Mouse (Mus musculus) MEL-GATA-1-ER (cell line): ENCODE results near the gene Psors1c2.
A peak's percentile ranks its signal among the peaks of the same experiment; 100 is the strongest.

Experiments used
- DNase-seq: peaks from one replicate; pipeline ENCODE4 v3.0.0-alpha.2; 2012; ENCODE audit warnings: low read depth; ENCODE audit errors: extremely low read depth

Psors1c2 gene

GRCm38 (mm10) chr17:35556186-35556765 is 23.3 kb downstream of the Psors1c2 start:
- no peak for DNase-seq

- DNase-seq: peak; percentile 44
These were observed 23.8 kb downstream of the Psors1c2 start for GRCm38 (mm10) chr17:35556812-35557211.

DNA sequence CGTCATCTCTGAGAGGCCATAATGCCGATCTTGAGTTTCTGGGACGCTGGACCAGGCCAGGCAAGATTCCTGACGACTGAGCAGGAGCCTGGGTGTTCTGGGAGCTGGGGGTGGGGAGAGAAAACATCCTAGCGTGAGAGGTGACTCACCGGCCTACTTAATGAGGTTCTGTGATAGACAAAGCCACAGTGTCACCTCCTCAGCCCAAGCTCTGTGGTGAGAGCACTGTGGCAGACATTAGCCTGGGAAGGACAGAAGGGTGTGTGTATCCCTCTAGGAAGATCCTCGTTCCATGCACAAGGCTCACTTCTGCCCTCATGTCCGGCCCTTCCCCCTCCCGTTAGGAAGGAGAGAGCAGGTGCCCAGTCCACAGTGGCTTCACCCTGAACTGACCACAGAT is 24.4 kb downstream of the Psors1c2 start:
- no peak for DNase-seq

- DNase-seq: peak; percentile 64
These were observed 25.2 kb downstream of the Psors1c2 start for GRCm38 (mm10) chr17:35558216-35558615.

- no peak for DNase-seq
These were observed 34.1 kb downstream of the Psors1c2 start, which contains the start of gene 2300002M23Rik for GRCm38 (mm10) chr17:35567150-35567549. 2300002M23Rik (plus strand) TSS chr17:35567450.

DNA sequence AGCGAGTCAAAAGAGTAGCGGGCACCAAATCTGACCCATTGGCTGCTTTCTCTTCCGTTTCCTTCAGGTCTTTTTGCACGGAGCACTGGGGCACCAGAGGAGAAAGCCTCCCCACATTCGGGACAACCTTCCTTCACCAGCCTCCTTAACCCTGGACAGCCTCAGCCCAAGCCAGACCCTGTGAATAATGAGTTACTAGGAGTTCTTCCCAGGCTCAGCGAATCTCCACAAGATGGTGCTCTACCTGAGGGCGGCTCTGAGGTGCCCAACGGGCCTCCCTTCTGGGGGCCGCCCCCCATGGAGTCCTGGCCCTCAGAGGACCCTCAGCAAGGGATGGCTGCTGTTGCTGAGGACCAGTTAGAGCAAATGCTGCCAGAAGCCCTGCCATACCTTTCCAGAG is 34.8 kb downstream of the Psors1c2 start:
- no peak for DNase-seq

DNA sequence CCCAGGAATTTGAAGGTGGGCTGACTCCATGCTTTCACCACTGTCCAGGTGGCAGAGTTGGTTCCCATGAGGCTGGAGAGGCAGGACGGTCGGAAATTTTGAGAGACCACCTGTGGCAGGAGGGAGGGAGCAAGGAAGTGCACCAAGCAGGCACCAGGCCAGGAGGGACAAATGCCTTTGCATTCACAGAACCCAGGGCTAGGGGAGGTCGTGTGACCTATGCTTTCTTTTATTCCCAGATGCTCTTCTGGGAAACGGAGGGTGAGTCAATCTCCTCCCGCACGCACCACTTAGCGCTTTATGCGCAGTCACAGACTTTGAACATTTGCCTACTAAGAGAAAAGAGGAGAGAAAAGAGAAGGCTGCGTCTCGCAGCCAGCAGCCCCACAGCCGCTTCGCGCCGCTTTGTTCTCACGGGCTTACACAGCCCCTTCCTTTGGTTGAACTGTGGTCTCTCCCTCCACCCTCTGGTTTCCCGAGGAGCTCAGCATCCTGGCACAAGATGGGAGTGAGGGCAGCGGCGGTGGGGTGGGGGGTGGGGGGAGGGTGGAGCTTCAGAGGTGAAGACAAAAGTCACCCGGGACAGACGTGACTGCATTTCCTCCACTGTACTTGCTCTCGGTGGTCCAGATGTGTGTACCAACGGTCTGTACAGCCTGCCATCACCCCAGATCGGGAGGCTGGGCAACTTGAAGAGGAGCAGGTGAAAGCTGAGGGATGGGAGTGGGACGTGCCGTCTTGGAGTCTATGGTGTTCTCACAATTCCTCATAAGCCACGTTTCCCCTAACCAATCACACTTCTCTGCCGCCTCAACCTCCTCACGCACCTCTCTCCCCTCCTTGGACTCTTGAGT is 36.3 kb downstream of the Psors1c2 start:
- DNase-seq: no peak

DNA sequence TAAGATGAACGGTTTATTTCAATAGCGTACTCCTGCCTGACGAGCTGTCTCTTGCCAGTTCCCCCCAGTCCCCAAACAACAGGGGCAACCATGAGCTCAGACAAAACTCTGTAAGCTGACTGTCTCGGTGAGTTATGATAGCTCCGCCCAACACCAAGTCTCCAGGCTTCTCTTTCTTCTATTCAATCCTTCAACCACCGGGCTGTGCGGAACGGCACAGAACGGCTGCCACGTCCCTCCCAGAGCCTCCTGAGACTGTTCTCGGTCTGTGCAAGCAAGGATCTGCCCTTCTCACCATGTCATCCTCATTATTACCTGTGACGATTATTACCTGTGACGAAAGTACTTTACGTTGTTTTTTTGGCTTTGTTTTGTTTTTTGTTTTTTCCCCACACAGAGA is 37.8 kb downstream of the Psors1c2 start:
- DNase-seq: no peak

- no peak for DNase-seq
These were observed 38.5 kb downstream of the Psors1c2 start for GRCm38 (mm10) chr17:35571477-35571876.

DNA sequence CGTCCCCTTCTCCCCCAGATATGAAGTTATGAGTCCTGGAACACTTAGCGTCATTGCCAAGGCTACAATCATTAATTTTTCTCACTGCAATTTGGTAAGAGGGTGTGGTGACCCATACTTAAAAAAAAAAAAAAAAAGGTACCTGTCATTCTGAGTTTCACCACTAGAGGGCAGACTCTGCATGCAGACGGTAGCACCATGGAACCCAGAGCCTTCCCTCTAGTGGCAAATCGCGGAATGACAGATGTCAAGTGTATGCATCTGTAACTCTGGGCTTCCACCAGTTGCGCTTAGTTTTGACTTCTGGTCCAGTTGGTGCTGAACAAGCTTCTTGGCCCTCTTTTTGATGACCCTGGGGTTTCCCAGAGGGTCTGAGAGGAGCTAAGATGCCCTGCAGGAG is 45.2 kb downstream of the Psors1c2 start:
- peak; percentile 62 for DNase-seq

DNA sequence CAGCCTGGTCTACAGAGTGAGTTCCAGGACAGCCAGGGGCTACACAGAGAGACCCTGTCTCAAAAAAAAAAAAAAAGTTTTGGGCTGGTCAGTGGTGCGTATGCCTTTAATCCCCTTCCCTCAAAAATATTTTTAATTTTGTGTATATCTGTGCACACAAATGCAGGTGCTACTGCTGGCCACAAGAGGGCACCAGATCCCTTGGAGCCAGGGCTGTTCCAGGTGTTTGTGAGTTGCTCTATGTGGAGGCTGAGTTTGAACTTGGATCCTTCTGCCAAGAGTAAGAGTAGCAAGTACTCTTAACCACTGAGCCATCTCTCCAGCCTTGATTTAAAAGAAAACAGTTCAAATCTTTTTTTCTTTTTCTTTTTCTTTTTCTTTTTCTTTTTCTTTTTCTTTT is 49.9 kb downstream of the Psors1c2 start:
- no peak for DNase-seq
